Mouse (Mus musculus) embryonic facial prominence, embryonic 11.5 days (tissue): ENCODE measurements around the gene Map7d3. TPM values are rescaled to one million over a fixed set of nuclear protein-coding genes. Genes with fewer than 3 reads are reported as not detected.

Experiments
- ATAC-seq: fragments of 200-750 bp; cut with Nextera tagmentation; replicated peaks from 2 replicates; pipeline ENCODE4 v1.8.0; 2017; ENCODE audit warnings: low read depth; ENCODE audit not compliant: insufficient number of reproducible peaks, low FRiP score, low TSS enrichment
- DNase-seq: peaks from one replicate; pipeline ENCODE4 v3.0.0-alpha.2; 2015; ENCODE audit warnings: low spot score
- H3K27ac ChIP-seq: fragments of 300-500 bp; sonication (generic); replicated peaks from 2 replicates; pipeline ENCODE4 v1.5.1; 2014; ENCODE audit warnings: mild to moderate bottlenecking, low read depth, low read length, control low read depth
- H3K27me3 ChIP-seq: fragments of 300-500 bp; sonication (generic); 2 replicates; pipeline ENCODE4 v1.6.1; 2014; ENCODE audit warnings: mild to moderate bottlenecking, low read length, moderate library complexity, mixed read lengths; ENCODE audit not compliant: control insufficient read depth, insufficient read depth
- H3K36me3 ChIP-seq: fragments of 300-500 bp; sonication (generic); replicated peaks from 2 replicates; pipeline ENCODE4 v1.6.1; 2014; ENCODE audit warnings: low read depth, mild to moderate bottlenecking, low read length, moderate library complexity, mixed read lengths; ENCODE audit not compliant: control insufficient read depth, insufficient read depth
- H3K4me1 ChIP-seq: fragments of 300-500 bp; sonication (generic); 2 replicates; pipeline ENCODE4 v1.6.1; 2014; ENCODE audit warnings: low read length, mixed read lengths; ENCODE audit not compliant: control insufficient read depth, insufficient read depth
- H3K4me2 ChIP-seq: fragments of 300-500 bp; sonication (generic); 2 replicates; pipeline ENCODE4 v1.6.1; 2014; ENCODE audit warnings: low read depth, mild to moderate bottlenecking, control low read depth, low read length, moderate library complexity
- H3K4me3 ChIP-seq: fragments of 300-500 bp; sonication (generic); 2 replicates; pipeline ENCODE4 v1.5.1; 2014; ENCODE audit warnings: low read depth, low read length, control low read depth
- H3K9ac ChIP-seq: fragments of 300-500 bp; sonication (generic); replicated peaks from 2 replicates; pipeline ENCODE4 v1.6.1; 2014; ENCODE audit warnings: mild to moderate bottlenecking, control low read depth, low read length
- H3K9me3 ChIP-seq: fragments of 300-500 bp; sonication (generic); replicated peaks from 2 replicates; pipeline ENCODE4 v1.6.1; 2016; ENCODE audit warnings: mild to moderate bottlenecking, low read length, inconsistent platforms, mixed read lengths; ENCODE audit not compliant: control insufficient read depth
- WGBS: fragments of 180-500 bp; shearing (Covaris S2); extraction: QIAGEN DNeasy Blood & Tissue Kit; methylation state at CpG from one replicate; pipeline ENCODE4 v1.1.7; 2014; 5-methylcytosine and 5-hydroxymethylcytosine counted together
- polyA plus RNA-seq: library from polyadenylated mRNA; unstranded; fragments of >200 nt; fragmentation: Nextera tagmentation; extraction: Ambion mirVana; gene quantifications from 2 replicates; pipeline ENCODE4 v1.2.1, GENCODE M21; 2014

Gene Map7d3
- polyA plus RNA-seq, 1 experiment from 2014 or later, result 2.0 TPM

GRCm38 (mm10) chrX:56753317-56754289, 68.5 kb downstream of the Map7d3 start:
- DNase-seq, result no peak
- no peak overlapping the region for H3K4me3 ChIP-seq

DNA sequence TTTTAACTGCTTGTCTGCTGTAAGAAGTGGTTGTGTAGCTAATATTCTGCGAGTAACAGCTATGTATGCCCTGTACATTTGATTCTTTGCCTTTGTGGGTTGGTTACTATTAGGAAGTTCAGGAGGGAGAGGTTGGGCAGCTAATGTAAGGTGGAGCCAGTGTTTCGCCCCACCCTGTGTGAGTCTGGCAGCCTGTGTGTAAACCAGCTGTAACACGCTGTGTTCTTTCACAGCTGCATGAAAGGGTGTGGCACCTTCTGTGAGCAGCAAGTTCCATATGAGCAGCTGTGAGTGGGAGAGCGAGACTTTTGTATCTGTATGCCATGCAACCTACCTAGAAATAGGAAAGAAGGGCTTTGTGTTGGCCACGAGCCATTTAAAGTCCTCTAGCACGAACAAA, 70.0 kb downstream of the Map7d3 start:
- Histone ChIP-seq H3K27me3 (no peaks in the 10 kb centered on the region), H3K4me2 (no peak overlapping the region), H3K9me3 (no peaks in the 10 kb centered on the region), H3K9ac (no peak overlapping the region), H3K4me3 (no peak overlapping the region), H3K27ac (no peak overlapping the region), H3K36me3 (no peaks in the 10 kb centered on the region), H3K4me1 (no peaks in the 10 kb centered on the region)
- 82% methylated on average over 6 of the region's 6 CpGs for WGBS
- DNase-seq (no peak), ATAC-seq (no peak)

More at GRCm38 (mm10) chrX:56753317-56754289, 68.5 kb downstream of the Map7d3 start:
- WGBS, result 83% methylated on average over 8 of the region's 8 CpGs
- Histone ChIP-seq H3K36me3 (no peaks in the 10 kb centered on the region), H3K9ac (no peak overlapping the region), H3K27me3 (no peaks in the 10 kb centered on the region), H3K27ac (no peak overlapping the region), H3K9me3 (no peaks in the 10 kb centered on the region), H3K4me2 (no peak overlapping the region), H3K4me1 (no peaks in the 10 kb centered on the region)
- no peak for ATAC-seq

- 56% methylated on average over 4 of the region's 4 CpGs for WGBS
- no peak for DNase-seq
These were observed 70.6 kb downstream of the Map7d3 start for GRCm38 (mm10) chrX:56751536-56751935.

More at GRCm38 (mm10) chrX:56751536-56751935, 70.6 kb downstream of the Map7d3 start:
- Histone ChIP-seq H3K4me2 (no peak overlapping the region), H3K9ac (no peak overlapping the region), H3K27ac (no peak overlapping the region), H3K9me3 (no peaks in the 10 kb centered on the region), H3K27me3 (no peaks in the 10 kb centered on the region), H3K4me3 (no peak overlapping the region), H3K4me1 (no peaks in the 10 kb centered on the region), H3K36me3 (no peaks in the 10 kb centered on the region)
- ATAC-seq, result no peak

Other genes starting within 250 kb of the Map7d3 start
- 36.5 and 37.0 TPM in 2 replicates for gene Mmgt1, start 224.3 kb downstream of the Map7d3 start, polyA plus RNA-seq
- 11.6 and 11.9 TPM in 2 replicates for gene Slc9a6, start 212.6 kb downstream of the Map7d3 start, polyA plus RNA-seq
- gene Fhl1, start 90.5 kb downstream of the Map7d3 start, polyA plus RNA-seq, result 48.9 and 50.9 TPM in 2 replicates
- gene Adgrg4, start 47.8 kb upstream of the Map7d3 start, polyA plus RNA-seq, result not detected in 2 replicates
- not detected in 2 replicates for gene Brs3, start 220.7 kb upstream of the Map7d3 start, polyA plus RNA-seq
- 80.7 and 91.1 TPM in 2 replicates for gene Htatsf1, start 231.3 kb upstream of the Map7d3 start, polyA plus RNA-seq